Mouse (Mus musculus) forelimb bud, embryonic 11.5 days (tissue): Measurements from ENCODE around the gene Ccl26.
"Not testable (repeated sequence)": the region's sequence is repeated elsewhere in the genome, so short reads cannot be mapped to it uniquely, and the experiment has no call there.

Source experiments
- DNase-seq: peaks from one replicate; pipeline ENCODE4 v3.0.0-alpha.2; 2012; ENCODE audit warnings: low read depth, low spot score

Ccl26 gene

DNA sequence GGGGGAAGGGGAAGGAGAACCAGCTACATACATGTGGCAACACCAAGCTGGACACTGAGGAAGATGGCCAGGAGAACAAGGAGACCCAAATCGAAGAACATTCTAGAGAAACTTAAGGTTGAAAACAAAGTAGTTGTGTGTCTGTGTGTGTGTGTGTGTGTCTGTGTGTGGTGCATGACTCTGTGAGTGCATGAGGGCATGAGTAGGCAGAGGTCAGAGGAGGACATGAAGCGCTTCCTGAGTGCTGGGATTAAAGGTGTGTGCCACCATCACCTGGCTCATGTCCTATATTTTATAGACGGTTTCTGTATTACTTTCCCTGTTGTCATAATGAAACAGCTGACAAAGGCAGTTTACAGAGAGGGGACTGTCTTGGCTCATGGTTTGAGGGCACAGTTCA, at the start of gene Ccl26:
Gene Ccl26, minus strand, starts transcription at position 101 of the 400 bp plus-strand sequence.
- no peak for DNase-seq

GRCm38 (mm10) chr5:135609794-135610193, 46.4 kb upstream of the Ccl26 start:
- DNase-seq = no peak

- DNase-seq = no peak
Measured at GRCm38 (mm10) chr5:135607581-135607980, 44.2 kb upstream of the Ccl26 start.

GRCm38 (mm10) chr5:135606717-135607116, 43.3 kb upstream of the Ccl26 start:
- not testable (repeated sequence) for DNase-seq

DNA sequence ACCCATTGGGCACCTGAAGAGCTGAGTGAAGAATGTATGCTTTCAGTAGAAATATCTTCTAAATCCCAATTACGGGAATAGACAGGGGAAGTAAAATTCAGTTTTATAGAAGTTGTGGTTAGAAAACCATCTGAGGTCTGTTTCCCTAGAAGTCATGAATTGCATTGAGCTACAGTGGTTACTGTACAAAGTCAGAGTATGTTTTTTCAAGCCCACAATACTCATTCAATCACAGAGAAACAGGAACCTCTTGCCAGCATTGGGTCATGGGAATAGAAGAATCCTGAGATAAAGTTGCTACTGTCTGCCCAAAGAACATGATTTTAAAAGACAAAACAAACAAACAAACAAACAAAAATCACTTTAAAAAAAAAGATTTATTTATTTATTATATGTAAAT, 41.3 kb upstream of the Ccl26 start:
- DNase-seq = not testable (repeated sequence)

DNA sequence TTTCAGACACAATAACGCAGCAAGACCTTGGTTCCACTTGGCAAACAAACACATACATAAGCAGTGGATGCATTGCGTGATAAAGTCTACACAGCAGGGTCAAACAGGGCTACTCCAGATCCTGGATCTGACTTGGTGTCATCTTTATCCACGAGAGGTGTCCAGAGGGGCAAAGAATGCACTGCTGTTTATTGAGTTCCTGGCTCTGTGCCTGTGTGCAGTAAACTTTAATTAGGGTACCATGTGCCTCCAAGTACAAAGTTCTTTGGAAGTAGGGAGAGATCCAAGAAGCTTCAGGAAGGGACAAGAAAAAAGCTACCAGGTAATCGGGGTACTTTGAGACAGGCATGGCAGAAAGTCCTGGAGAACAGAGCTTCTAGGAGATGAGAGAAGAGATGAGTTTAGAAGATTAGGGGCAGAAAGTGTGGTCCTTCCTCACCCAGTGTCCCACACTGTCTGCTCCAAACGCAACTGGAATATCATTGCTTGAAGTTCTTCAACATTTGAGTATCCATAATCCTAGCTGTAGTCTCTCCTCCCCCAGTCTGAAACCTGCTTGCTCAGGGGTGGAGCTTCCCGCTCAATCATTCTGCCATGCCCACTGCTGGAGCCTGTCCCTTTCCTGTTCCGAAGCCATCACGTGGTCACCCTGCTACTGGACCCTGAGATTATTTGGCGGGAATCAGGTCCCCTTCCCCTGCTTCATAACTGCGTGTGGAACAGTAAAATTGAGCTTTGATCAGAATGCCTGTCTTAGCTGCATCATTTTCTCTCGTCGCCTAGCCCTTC, 26.8 kb upstream of the Ccl26 start:
- DNase-seq = no peak

GRCm38 (mm10) chr5:135587764-135588163, 24.4 kb upstream of the Ccl26 start:
- DNase-seq = no peak

DNA sequence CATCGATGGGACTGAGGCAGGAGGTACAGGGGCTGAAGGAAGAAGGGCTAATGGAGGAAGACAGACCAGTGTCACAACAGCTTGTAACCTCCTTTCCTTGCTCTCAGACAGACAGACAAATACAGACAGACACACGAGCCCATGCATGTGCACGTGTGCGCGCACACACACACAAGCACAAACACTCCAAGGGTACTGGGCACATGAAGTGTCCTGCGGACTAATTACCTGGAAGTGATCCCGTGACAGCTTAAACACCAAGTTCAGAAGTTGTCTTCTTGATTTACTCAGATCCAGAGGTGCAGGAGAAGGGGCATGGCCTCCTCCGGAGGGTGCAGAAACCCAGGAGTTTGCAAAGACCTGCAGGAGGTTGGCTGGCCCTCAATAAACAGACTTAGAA, 22.3 kb upstream of the Ccl26 start:
- no peak for DNase-seq

DNA sequence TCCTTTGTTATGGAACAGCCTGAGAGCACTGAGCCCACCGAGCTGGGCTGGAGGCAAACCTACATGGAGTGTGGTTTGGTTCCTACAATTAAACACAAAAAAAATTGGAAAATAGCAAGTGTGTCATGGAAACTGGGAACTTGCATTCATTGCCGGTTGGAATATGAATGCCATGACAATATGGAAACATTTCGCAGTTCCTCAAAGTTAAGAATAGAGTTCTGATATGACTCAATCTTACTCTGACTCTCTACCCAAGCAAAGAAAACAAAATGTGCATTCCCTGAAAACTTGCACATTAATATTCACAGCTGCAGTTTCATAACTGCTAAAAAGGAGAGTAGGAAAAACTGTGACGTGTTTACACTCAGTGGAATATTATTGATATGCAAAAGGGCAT, 19.0 kb upstream of the Ccl26 start:
- no peak for DNase-seq

DNA sequence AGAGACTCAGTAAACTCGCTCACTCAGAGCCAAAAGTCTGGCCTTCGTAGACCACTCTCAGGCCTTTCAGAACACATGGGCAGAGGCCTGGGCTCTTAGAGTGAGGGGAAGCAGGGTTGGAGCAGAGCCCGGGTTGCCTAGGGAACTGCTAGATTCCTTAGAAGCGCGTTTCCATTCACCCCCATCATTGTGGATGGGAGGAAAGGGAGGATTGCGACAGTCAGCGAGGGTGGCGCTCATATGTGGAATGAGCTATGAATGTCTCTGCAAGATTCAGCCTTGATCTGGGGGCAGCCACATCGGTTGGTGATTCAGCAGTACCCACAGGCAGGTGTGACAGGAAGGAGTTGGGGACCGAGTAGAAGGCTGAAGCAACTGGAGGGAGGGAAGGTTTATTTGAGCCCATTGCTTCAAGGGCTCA, 16.0 kb upstream of the Ccl26 start:
- DNase-seq = no peak

DNA sequence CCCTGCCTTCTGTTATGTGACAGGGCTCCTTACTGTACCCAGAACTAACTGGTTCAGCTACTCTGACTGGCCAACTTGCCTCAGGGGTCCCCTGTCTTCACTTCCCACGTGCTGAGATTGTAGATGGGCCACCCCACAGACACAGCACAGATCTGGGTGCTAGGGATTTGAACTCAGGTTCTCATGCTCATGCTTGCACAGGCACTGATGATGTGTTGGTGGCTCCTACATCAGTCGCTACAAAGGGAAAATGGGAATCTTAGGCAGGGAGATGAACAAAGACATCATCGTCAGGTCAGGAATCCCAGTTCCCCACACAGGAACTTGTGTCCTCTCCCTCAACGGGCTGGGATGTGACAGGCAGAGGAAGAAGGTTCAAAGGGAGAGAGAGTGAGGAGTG, 12.7 kb upstream of the Ccl26 start:
- no peak for DNase-seq

- DNase-seq = no peak
Measured at GRCm38 (mm10) chr5:135573006-135573405, 9.6 kb upstream of the Ccl26 start, which contains the start of gene Ccl24. Gene Ccl24 (minus strand): TSS chr5:135573049.

DNA sequence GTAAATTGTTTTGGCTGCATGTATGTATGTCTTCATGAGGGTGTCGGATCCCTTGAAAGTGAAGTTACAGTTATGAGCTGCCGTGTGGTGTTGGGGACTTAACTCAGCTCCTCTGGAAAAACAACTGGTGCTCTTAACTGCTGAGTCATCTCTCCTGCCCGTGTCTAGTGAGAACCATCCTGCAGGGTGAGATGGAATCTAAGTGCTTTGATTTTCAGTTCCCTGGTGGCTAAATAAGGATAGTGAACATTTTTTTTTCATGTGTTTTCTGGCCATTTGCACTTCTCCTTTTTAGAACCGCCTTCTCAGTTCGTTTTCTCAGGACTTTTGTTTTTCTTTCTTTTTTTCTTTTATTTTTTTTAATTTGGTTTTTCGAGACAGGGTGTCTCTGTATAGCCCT, 5.3 kb upstream of the Ccl26 start:
- DNase-seq = no peak

DNA sequence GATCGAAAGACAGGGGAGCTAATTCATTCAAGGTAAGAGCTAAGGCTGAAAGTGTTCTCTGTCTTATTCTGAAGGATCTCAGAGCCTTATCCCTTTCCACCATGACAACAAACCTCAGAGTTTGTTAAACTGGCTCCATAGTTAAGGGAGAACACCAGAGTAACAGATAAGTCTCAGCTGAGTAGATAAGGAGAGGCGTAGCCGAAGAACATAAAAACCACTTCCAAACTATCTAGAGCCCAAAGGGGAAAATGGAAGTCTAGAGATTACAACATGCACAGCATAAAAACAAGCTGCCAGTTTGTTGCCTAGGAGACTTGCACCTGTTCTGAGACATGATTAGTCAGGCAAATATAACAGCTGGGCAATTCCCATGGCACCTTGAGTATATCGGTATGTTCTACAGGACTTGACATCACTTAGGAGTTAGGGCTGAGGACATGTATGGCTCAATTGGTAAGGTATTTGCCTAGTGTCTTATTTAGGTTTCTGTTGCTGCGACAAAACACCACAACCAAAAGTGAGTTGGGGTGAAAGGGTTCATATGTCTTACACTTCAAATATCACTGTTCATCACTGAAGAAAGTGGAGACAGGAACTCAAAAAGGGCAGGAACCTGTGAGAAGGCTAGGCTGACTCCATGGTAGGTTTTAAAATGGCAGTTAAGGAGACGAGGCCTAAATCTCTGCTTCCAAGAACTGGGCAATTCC, 4.3 kb upstream of the Ccl26 start:
- DNase-seq = no peak

- DNase-seq = no peak
Measured at GRCm38 (mm10) chr5:135557671-135558070, 5.7 kb downstream of the Ccl26 start.

GRCm38 (mm10) chr5:135557051-135557450, 6.3 kb downstream of the Ccl26 start:
- no peak for DNase-seq

GRCm38 (mm10) chr5:135556259-135556658, 7.1 kb downstream of the Ccl26 start:
- no peak for DNase-seq

DNA sequence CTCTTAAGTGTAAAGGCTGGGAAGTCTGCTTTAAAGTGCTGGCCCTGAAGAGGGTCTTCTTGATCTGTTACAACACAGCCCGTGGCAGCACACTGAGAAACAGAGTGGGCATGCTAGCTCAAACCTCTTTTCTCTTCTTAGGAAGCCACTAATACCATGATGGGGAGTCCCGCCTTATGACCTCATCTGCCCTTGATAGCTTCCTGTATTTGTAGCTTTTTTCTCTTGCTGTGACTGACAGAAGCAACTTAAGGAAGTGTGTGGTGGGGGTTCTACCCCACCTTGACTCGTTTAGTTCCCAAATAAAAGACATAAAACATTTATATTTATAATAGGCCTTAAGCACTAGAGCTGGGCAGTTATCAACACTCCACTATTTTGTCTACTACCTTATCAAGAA, 11.8 kb downstream of the Ccl26 start:
- DNase-seq = no peak

GRCm38 (mm10) chr5:135550910-135551309, 12.5 kb downstream of the Ccl26 start:
- DNase-seq = peak; percentile 20

- DNase-seq = no peak
Measured at GRCm38 (mm10) chr5:135547990-135548389, 15.4 kb downstream of the Ccl26 start.

DNA sequence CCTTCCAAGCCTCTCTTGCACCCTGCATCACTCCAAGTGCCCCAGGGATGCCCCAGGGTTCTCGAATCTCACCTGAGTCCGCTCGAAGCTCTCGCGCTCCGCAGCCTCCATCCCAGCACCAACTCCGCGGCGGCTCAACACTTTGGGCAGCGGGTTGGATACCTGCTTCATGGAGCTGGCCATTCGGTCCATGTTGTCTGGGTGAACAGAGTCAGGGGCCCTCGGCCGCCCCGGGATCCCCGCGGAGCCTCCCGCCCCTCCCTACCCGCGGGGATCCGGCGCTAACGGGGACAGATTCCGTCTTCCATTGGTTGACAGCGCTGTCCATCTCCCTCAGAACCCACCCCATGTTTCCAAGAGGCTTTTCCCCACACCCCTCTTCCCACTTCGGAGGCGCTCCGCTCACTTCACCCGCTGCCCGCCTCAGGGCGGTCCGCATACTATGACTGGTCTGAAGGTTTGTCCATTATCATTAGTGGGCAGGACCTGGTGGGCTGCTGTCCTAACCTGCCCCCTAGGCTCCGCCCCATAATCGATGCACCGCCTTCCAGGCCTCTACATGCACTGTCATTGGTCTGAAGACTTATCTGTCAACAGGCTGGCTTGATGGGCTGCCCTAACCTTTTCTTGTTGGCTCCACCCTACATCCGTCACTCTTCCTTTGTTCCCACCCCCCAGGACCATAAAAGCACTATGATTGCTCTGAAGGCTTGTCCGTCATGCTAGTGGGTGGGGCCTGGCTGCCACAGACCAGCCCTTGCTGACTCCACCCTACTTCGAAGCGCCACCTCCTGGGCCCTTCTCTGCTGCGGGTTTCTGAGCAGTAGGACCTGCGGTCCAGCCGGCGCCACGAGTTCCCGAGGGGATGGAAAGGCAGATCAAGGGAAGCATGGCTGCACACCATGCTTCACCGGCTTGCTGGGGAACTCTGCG, 18.2 kb downstream of the Ccl26 start, which contains the start of gene Hip1:
Gene Hip1, minus strand, starts transcription at position 256 of the 933 bp plus-strand sequence.
- DNase-seq = peak; percentile 99
